14 mouse cellular contexts compared by ENCODE assay signal in the genomic region with DNA sequence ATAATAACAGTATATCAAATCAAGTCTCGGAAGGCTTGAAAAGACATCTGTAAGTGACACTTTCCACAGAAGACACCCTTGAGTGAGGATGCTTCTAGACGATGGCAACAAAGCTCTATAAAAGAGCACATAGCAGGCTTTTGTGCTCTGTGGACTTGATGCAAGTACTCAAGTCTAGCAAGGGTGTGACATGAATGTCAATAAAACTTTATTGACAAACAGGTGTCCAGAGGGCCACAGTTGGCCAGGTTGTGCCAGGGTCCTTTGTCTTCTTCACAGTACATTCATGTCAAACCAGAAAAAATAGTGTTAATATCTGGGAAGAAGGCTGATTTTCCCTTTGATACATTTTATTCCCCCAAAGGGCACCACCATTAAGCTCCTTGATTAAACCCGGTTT.
DNase-seq lines count a peak whose midpoint lies in the region; ATAC-seq and TF ChIP-seq lines count a peak whose summit lies in the region.
"Had no signal": no experiment of that assay in that cellular context is flagged by ENCODE, and none has a peak within 500 bp of the region (broad histone marks: within the 10 kb centered on the region; RNA-seq: fewer than 3 reads in every experiment).

No protein-coding gene starts in this region.

- peak overlapping the region; percentile 76 for H3K27ac ChIP-seq in heart, embryonic 13.5 days (replicated peaks)
- H3K27ac ChIP-seq in kidney, postnatal 0 days = peak overlapping the region; percentile 43
- H3K27ac ChIP-seq in neural tube, embryonic 13.5 days (replicated peaks) = 0 out of 2 replicates have a peak overlapping the region, but pooled peaks have one; percentile 33
- no peak overlapping the region for H3K27ac ChIP-seq in neural tube, embryonic 15.5 days (replicated peaks)
- H3K27ac ChIP-seq: hindbrain, embryonic 15.5 days; macrophage; midbrain, embryonic 15.5 days had no signal

- no peak for ATAC-seq in heart, embryonic 13.5 days (ENCODE audit: extremely low read depth, insufficient number of reproducible peaks, low FRiP score, low TSS enrichment)
- no peak for ATAC-seq in kidney, postnatal 0 days (replicated peaks; ENCODE audit: low FRiP score, low read depth)
- ATAC-seq in neural tube, embryonic 13.5 days (ENCODE audit: low read depth) = no peak
- ATAC-seq in neural tube, embryonic 15.5 days (ENCODE audit: low FRiP score) = no peak
- ATAC-seq: forebrain, embryonic 16.5 days; midbrain, embryonic 15.5 days had no signal

- 78% methylated on average over 3 of the region's 3 CpGs for WGBS in heart, embryonic 13.5 days
- 64% methylated on average over 3 of the region's 3 CpGs for WGBS in kidney, postnatal 0 days
- 68% methylated on average over 3 of the region's 3 CpGs for WGBS in neural tube, embryonic 13.5 days
- 65% methylated on average over 3 of the region's 3 CpGs for WGBS in neural tube, embryonic 15.5 days

- no peak for DNase-seq in heart, postnatal 10 days
- no peak for DNase-seq in kidney, postnatal 0 days (ENCODE audit: low spot score)
- DNase-seq in kidney, postnatal 25 days = no peak
- DNase-seq in urinary bladder, postnatal 14 days (ENCODE audit: low spot score) = no peak
- DNase-seq: adrenal gland, postnatal 25 days; cerebellum, postnatal 25 days; thymus, postnatal 14 days had no signal

- H3K36me3 ChIP-seq in heart, embryonic 13.5 days = peaks cover 73% of the 10 kb centered on the region
- peaks cover 24% of the 10 kb centered on the region; the same call in 1 of the 2 replicates for H3K36me3 ChIP-seq in kidney, postnatal 0 days (ENCODE audit: insufficient read depth, low read length)
- H3K36me3 ChIP-seq in neural tube, embryonic 13.5 days = peaks cover 10% of the 10 kb centered on the region
- 0 out of 2 replicates have a peak, but pooled peaks cover 5% of the 10 kb centered on the region for H3K36me3 ChIP-seq in neural tube, embryonic 15.5 days
- H3K36me3 ChIP-seq: hindbrain, embryonic 15.5 days; midbrain, embryonic 15.5 days had no signal

- no peaks in the 10 kb centered on the region for H3K9me3 ChIP-seq in heart, embryonic 13.5 days
- no peaks in the 10 kb centered on the region for H3K9me3 ChIP-seq in kidney, postnatal 0 days (replicated peaks; ENCODE audit: low read length)
- no peaks in the 10 kb centered on the region for H3K9me3 ChIP-seq in neural tube, embryonic 13.5 days
- H3K9me3 ChIP-seq in neural tube, embryonic 15.5 days (replicated peaks) = no peaks in the 10 kb centered on the region
- H3K9me3 ChIP-seq: hindbrain, embryonic 15.5 days; midbrain, embryonic 15.5 days had no signal

- peak overlapping the region; percentile 9; the same call in 1 of the 2 replicates for H3K9ac ChIP-seq in heart, embryonic 13.5 days
- H3K9ac ChIP-seq in kidney, postnatal 0 days (ENCODE audit: low read depth, low read length) = no peak overlapping the region
- H3K9ac ChIP-seq in neural tube, embryonic 13.5 days = no peak overlapping the region
- H3K9ac ChIP-seq in neural tube, embryonic 15.5 days (replicated peaks) = no peak overlapping the region
- H3K9ac ChIP-seq: hindbrain, embryonic 15.5 days; midbrain, embryonic 15.5 days had no signal

- H3K27me3 ChIP-seq in heart, embryonic 13.5 days (replicated peaks) = no peaks in the 10 kb centered on the region
- no peaks in the 10 kb centered on the region for H3K27me3 ChIP-seq in kidney, postnatal 0 days (ENCODE audit: insufficient read depth, low read length)
- H3K27me3 ChIP-seq in neural tube, embryonic 13.5 days = no peaks in the 10 kb centered on the region
- no peaks in the 10 kb centered on the region for H3K27me3 ChIP-seq in neural tube, embryonic 15.5 days (replicated peaks)
- H3K27me3 ChIP-seq: hindbrain, embryonic 15.5 days; midbrain, embryonic 15.5 days had no signal

- intact Hi-C loops in heart, postnatal 10 days (cut with DNase I) = loop anchor here (5.0 kb wide), 1 partner anchor 37 kb away; no protein-coding TSS in a partner anchor

- no peak overlapping the region for H3K4me3 ChIP-seq in heart, embryonic 13.5 days
- no peak overlapping the region for H3K4me3 ChIP-seq in kidney, postnatal 0 days (replicated peaks; ENCODE audit: low read depth, low read length)
- H3K4me3 ChIP-seq in neural tube, embryonic 13.5 days = no peak overlapping the region
- H3K4me3 ChIP-seq in neural tube, embryonic 15.5 days (replicated peaks) = no peak overlapping the region
- H3K4me3 ChIP-seq: hindbrain, embryonic 15.5 days; midbrain, embryonic 15.5 days had no signal

- H3K4me2 ChIP-seq in heart, embryonic 13.5 days = peak overlapping the region; percentile 44
- no peak overlapping the region for H3K4me2 ChIP-seq in kidney, postnatal 0 days (ENCODE audit: low read length)
- H3K4me2 ChIP-seq in neural tube, embryonic 13.5 days = no peak overlapping the region
- H3K4me2 ChIP-seq in neural tube, embryonic 15.5 days = no peak overlapping the region
- H3K4me2 ChIP-seq: hindbrain, embryonic 15.5 days; midbrain, embryonic 15.5 days had no signal

- TF ChIP-seq CTCF in kidney, postnatal 0 days (IDR thresholded peaks at IDR 0.05; ENCODE audit: low read depth) = no peak

- peaks cover 78% of the 10 kb centered on the region for H3K4me1 ChIP-seq in heart, embryonic 13.5 days
- H3K4me1 ChIP-seq in kidney, postnatal 0 days (replicated peaks; ENCODE audit: insufficient read depth, low read length) = peaks cover 19% of the 10 kb centered on the region; the same call in 1 of the 2 replicates
- peaks cover 30% of the 10 kb centered on the region for H3K4me1 ChIP-seq in neural tube, embryonic 13.5 days (replicated peaks)
- 0 out of 2 replicates have a peak, but pooled peaks cover 7% of the 10 kb centered on the region for H3K4me1 ChIP-seq in neural tube, embryonic 15.5 days
